Mouse (Mus musculus) MEL-GATA-1-ER (cell line): ENCODE data around the gene Bola2.

ENCODE experiments used
- DNase-seq: peaks from one replicate; pipeline ENCODE4 v3.0.0-alpha.2; 2012; ENCODE audit warnings: low read depth; ENCODE audit errors: extremely low read depth

The Bola2 gene

GRCm38 (mm10) chr7:126689021-126689420, 6.2 kb upstream of the Bola2 start:
- no peak for DNase-seq

- DNase-seq, result no peak
These were observed 4.5 kb upstream of the Bola2 start for GRCm38 (mm10) chr7:126690737-126691136.

GRCm38 (mm10) chr7:126691676-126692075, 3.5 kb upstream of the Bola2 start:
- DNase-seq, result no peak

- no peak for DNase-seq
These were observed 2.8 kb upstream of the Bola2 start for GRCm38 (mm10) chr7:126692426-126692825.

GRCm38 (mm10) chr7:126693256-126693655, 1.9 kb upstream of the Bola2 start:
- peak; percentile 76 for DNase-seq

- DNase-seq, result no peak
These were observed 1.4 kb upstream of the Bola2 start for GRCm38 (mm10) chr7:126693781-126694180.

GRCm38 (mm10) chr7:126694441-126695051, 655 bp upstream of the Bola2 start:
- no peak for DNase-seq

GRCm38 (mm10) chr7:126695631-126696207, 518 bp downstream of the Bola2 start, which contains the start of gene Slx1b:
TSS of gene Slx1b (minus strand) at chr7:126695784.
- peak; percentile 96 for DNase-seq

- no peak for DNase-seq
These were observed 1.1 kb downstream of the Bola2 start for GRCm38 (mm10) chr7:126696303-126696702.

- no peak for DNase-seq
These were observed 1.7 kb downstream of the Bola2 start for GRCm38 (mm10) chr7:126696886-126697285.

- no peak for DNase-seq
These were observed 2.6 kb downstream of the Bola2 start for GRCm38 (mm10) chr7:126697838-126698237.

- DNase-seq, result no peak
These were observed 5.1 kb downstream of the Bola2 start for GRCm38 (mm10) chr7:126700063-126701015.

GRCm38 (mm10) chr7:126701070-126701469, 5.9 kb downstream of the Bola2 start:
- DNase-seq, result peak; percentile 75

- DNase-seq, result no peak
These were observed 6.6 kb downstream of the Bola2 start for GRCm38 (mm10) chr7:126701559-126702357.

GRCm38 (mm10) chr7:126702358-126702757, 7.2 kb downstream of the Bola2 start:
- peak; percentile 92 for DNase-seq

- DNase-seq, result peak; percentile 50
These were observed 7.9 kb downstream of the Bola2 start for GRCm38 (mm10) chr7:126702861-126703756.

- DNase-seq, result no peak
These were observed 8.5 kb downstream of the Bola2 start for GRCm38 (mm10) chr7:126703757-126704077.

GRCm38 (mm10) chr7:126704121-126704980, 9.2 kb downstream of the Bola2 start:
- DNase-seq, result peak; percentile 84

GRCm38 (mm10) chr7:126707442-126708174, 12.4 kb downstream of the Bola2 start, which contains the start of gene Coro1a:
TSS of gene Coro1a (minus strand) at chr7:126707787.
- peak; percentile 84 for DNase-seq
